In the genomic region with DNA sequence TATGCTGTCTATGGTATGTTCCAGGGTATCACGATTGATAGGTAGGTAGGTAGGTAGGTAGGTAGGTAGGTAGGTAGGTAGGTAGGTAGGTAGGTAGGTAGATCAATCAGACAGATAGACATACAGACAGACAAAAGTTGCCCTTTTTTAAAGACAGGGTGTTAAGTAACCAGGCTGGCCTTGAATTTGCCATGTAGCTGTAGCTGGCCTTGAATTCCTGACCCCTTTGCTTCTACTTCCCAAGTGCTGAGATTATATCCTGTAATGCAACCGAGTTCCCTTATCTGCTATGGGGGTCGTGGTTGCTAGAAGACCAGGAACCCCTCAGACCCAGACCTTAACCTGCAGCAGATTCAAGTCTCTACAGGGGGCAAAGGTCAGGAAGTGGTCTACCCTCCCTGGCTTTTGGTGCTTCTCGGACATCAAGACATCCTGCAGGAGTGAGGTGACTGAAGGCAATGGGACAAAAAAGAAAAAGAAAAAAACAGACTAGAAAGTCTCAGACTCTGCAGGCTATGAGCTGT, we compare ENCODE assay signal across 7 mouse cellular contexts.
DNase-seq lines count a peak whose midpoint lies in the region; ATAC-seq lines count a peak whose summit lies in the region.

No protein-coding gene starts in this region.

- WGBS in heart, embryonic 15.5 days: 44% methylated on average over 4 of the region's 4 CpGs
- WGBS in heart, embryonic 12.5 days: 51% methylated on average over 4 of the region's 4 CpGs
- WGBS in lung, embryonic 15.5 days: 45% methylated on average over 4 of the region's 4 CpGs
- WGBS in hindbrain, embryonic 16.5 days: 75% methylated on average over 4 of the region's 4 CpGs
- 48% methylated on average over 4 of the region's 4 CpGs for WGBS in stomach, embryonic 14.5 days

- H3K4me3 ChIP-seq in heart, embryonic 15.5 days: no peak overlapping the region
- H3K4me3 ChIP-seq in heart, embryonic 12.5 days: no peak overlapping the region
- no peak overlapping the region for H3K4me3 ChIP-seq in lung, embryonic 15.5 days
- H3K4me3 ChIP-seq in hindbrain, embryonic 16.5 days (ENCODE audit: low read length): no peak overlapping the region
- no peak overlapping the region for H3K4me3 ChIP-seq in stomach, embryonic 14.5 days (ENCODE audit: low read depth, low read length)

- no peaks in the 10 kb centered on the region for H3K9me3 ChIP-seq in heart, embryonic 15.5 days (replicated peaks)
- H3K9me3 ChIP-seq in heart, embryonic 12.5 days (replicated peaks): no peaks in the 10 kb centered on the region
- no peaks in the 10 kb centered on the region for H3K9me3 ChIP-seq in lung, embryonic 15.5 days
- H3K9me3 ChIP-seq in hindbrain, embryonic 16.5 days (ENCODE audit: control insufficient read depth, low read length): no peaks in the 10 kb centered on the region
- H3K9me3 ChIP-seq in stomach, embryonic 14.5 days (ENCODE audit: control insufficient read depth, low read depth, low read length): no peaks in the 10 kb centered on the region

- peak overlapping the region; percentile 47 for H3K4me2 ChIP-seq in heart, embryonic 15.5 days
- no peak overlapping the region for H3K4me2 ChIP-seq in heart, embryonic 12.5 days
- no peak overlapping the region for H3K4me2 ChIP-seq in lung, embryonic 15.5 days
- H3K4me2 ChIP-seq in hindbrain, embryonic 16.5 days (ENCODE audit: low read length): no peak overlapping the region
- H3K4me2 ChIP-seq in stomach, embryonic 14.5 days (replicated peaks; ENCODE audit: low read depth, low read length): peak overlapping the region; percentile 13; the same call in 1 of the 2 replicates

- 0 out of 2 replicates have a peak overlapping the region, but pooled peaks have one; percentile 7 for H3K9ac ChIP-seq in heart, embryonic 15.5 days
- no peak overlapping the region for H3K9ac ChIP-seq in heart, embryonic 12.5 days
- H3K9ac ChIP-seq in lung, embryonic 15.5 days: no peak overlapping the region
- H3K9ac ChIP-seq in hindbrain, embryonic 16.5 days (ENCODE audit: low read depth, low read length): no peak overlapping the region
- no peak overlapping the region for H3K9ac ChIP-seq in stomach, embryonic 14.5 days (replicated peaks; ENCODE audit: low read depth, low read length)

- no peak for DNase-seq in lung, postnatal 4 days
- no peak for DNase-seq in right cerebral cortex, postnatal 14 days

- H3K4me1 ChIP-seq in heart, embryonic 15.5 days (replicated peaks): peaks cover 62% of the 10 kb centered on the region
- H3K4me1 ChIP-seq in heart, embryonic 12.5 days (replicated peaks): peaks cover 39% of the 10 kb centered on the region
- H3K4me1 ChIP-seq in lung, embryonic 15.5 days: peaks cover 76% of the 10 kb centered on the region
- peaks cover 43% of the 10 kb centered on the region for H3K4me1 ChIP-seq in hindbrain, embryonic 16.5 days (ENCODE audit: control insufficient read depth, insufficient read depth, low read depth, low read length)
- peaks cover 35% of the 10 kb centered on the region for H3K4me1 ChIP-seq in stomach, embryonic 14.5 days (ENCODE audit: control insufficient read depth, insufficient read depth, low read length)

- H3K36me3 ChIP-seq in heart, embryonic 15.5 days: no peaks in the 10 kb centered on the region
- no peaks in the 10 kb centered on the region for H3K36me3 ChIP-seq in heart, embryonic 12.5 days
- H3K36me3 ChIP-seq in lung, embryonic 15.5 days: no peaks in the 10 kb centered on the region
- H3K36me3 ChIP-seq in hindbrain, embryonic 16.5 days (ENCODE audit: control insufficient read depth, insufficient read depth, low read length): no peaks in the 10 kb centered on the region
- H3K36me3 ChIP-seq in stomach, embryonic 14.5 days (ENCODE audit: control insufficient read depth, insufficient read depth, low read length): no peaks in the 10 kb centered on the region

- peaks cover 3% of the 10 kb centered on the region; the same call in 1 of the 2 replicates for H3K27me3 ChIP-seq in heart, embryonic 15.5 days
- H3K27me3 ChIP-seq in heart, embryonic 12.5 days (replicated peaks): 0 out of 2 replicates have a peak, but pooled peaks cover 4% of the 10 kb centered on the region
- no peaks in the 10 kb centered on the region for H3K27me3 ChIP-seq in lung, embryonic 15.5 days
- no peaks in the 10 kb centered on the region for H3K27me3 ChIP-seq in hindbrain, embryonic 16.5 days (replicated peaks; ENCODE audit: control insufficient read depth, insufficient read depth, low read length)
- H3K27me3 ChIP-seq in stomach, embryonic 14.5 days (ENCODE audit: control insufficient read depth, insufficient read depth, low read length): no peaks in the 10 kb centered on the region

- no peak for ATAC-seq in heart, embryonic 15.5 days (replicated peaks; ENCODE audit: insufficient number of reproducible peaks, insufficient read depth, low FRiP score, low read depth)
- ATAC-seq in heart, embryonic 12.5 days (ENCODE audit: insufficient number of reproducible peaks, low FRiP score): no peak
- no peak for ATAC-seq in lung, embryonic 15.5 days (ENCODE audit: borderline replicate concordance, extremely low read depth, low FRiP score, low TSS enrichment)
- ATAC-seq in hindbrain, embryonic 16.5 days: no peak
- ATAC-seq in stomach, embryonic 14.5 days (ENCODE audit: insufficient number of reproducible peaks, insufficient read depth, low FRiP score, low read depth): no peak

- H3K27ac ChIP-seq in heart, embryonic 15.5 days: peak overlapping the region; percentile 83
- no peak overlapping the region for H3K27ac ChIP-seq in heart, embryonic 12.5 days (ENCODE audit: poor library complexity, severe bottlenecking)
- peak overlapping the region; percentile 83 for H3K27ac ChIP-seq in lung, embryonic 15.5 days
- H3K27ac ChIP-seq in hindbrain, embryonic 16.5 days (ENCODE audit: low read depth, low read length): peak overlapping the region; percentile 71; the same call in 1 of the 2 replicates
- no peak overlapping the region for H3K27ac ChIP-seq in stomach, embryonic 14.5 days (ENCODE audit: low read length)

Comparison
In these comparisons a context has a peak if more than half of its experiments do, and no peak if none do; other contexts are left out.
1. H3K27ac ChIP-seq: peak in heart, embryonic 15.5 days (single experiment), lung, embryonic 15.5 days (single experiment) and hindbrain, embryonic 16.5 days (single experiment); none in heart, embryonic 12.5 days (single experiment) and stomach, embryonic 14.5 days (single experiment).
2. H3K4me2 ChIP-seq: peak in heart, embryonic 15.5 days (single experiment) and stomach, embryonic 14.5 days (single experiment); none in heart, embryonic 12.5 days (single experiment), lung, embryonic 15.5 days (single experiment) and hindbrain, embryonic 16.5 days (single experiment).